Mouse (Mus musculus): Measurements from ENCODE around the gene Pomt2. TPM values are rescaled to one million over a fixed set of nuclear protein-coding genes. Genes with fewer than 3 reads are reported as not detected.

Pomt2 gene
- polyA plus RNA-seq, 1 experiment from 2014 or later: 21.6 TPM

DNA sequence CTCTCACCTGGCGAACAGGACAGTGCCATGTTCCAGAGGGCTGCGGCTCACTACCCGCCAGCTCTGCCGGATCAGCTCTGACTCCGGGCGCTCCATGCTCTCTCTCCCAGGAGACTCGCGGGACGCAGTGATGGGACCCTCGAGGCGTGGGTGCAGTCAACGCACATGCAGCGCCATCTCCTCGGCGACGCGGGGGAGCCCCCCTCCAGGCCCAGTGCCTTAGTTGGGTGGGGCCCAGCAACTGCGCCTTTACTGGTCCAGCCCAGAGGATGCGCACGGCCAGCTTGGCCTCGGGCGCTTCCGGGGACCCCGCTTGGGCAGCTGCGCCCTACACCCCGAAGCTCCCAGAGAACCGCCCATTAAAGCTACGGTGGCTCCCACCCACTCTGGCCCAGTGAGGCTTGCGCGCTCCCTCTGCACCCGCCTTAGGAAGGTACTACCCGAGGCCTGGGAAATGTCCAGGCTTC, 45.6 kb downstream of the Pomt2 start, which contains the start of gene Ngb:
Gene Ngb (minus strand): TSS at position 375 of the 467 bp plus-strand sequence.
- H3K36me3 ChIP-seq (ENCODE audit: insufficient read depth): no peaks in the 10 kb centered on the region
- H3K27ac ChIP-seq (ENCODE audit: low read depth): no peak within 1 kb of the TSS
- peak; percentile 70 for ATAC-seq (ENCODE audit: insufficient read depth)
- TF ChIP-seq CTCF (IDR thresholded peaks at IDR 0.05; ENCODE audit: low read depth): no peak
- peak within 1 kb of the TSS; percentile 54 for H3K4me2 ChIP-seq
- no peaks in the 10 kb centered on the region for H3K4me1 ChIP-seq (ENCODE audit: insufficient read depth)
- no peaks in the 10 kb centered on the region for H3K9me3 ChIP-seq (ENCODE audit: low read depth, low read length)
- H3K4me3 ChIP-seq (ENCODE audit: low read depth, low read length): peak within 1 kb of the TSS; percentile 29
- H3K9ac ChIP-seq: no peak within 1 kb of the TSS
- 4% methylated on average over 32 of the region's 32 CpGs for WGBS
- peaks cover 18% of the 10 kb centered on the region for H3K27me3 ChIP-seq (ENCODE audit: insufficient read depth, low read length)
- peak; percentile 24 for DNase-seq

DNA sequence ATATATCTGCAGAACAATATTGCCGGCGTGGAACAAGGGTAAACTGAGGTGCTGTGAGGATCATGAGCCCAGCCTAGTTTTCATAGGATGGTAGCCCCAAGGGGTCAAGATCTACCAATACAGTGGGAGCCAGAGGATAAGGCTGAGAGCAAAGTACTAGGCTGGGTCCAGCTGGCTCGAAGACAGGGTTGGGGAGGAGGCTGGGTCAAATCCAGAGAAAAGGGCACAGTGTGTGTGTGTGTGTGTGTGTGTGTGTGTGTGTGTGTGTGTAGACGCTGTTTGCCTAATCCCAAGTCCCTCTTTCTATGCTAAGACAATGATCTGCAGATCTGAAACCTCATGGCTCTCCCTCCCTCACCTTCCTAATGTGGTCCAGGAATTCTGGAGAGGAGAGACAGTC, 47.4 kb downstream of the Pomt2 start:
- no peak for DNase-seq
- Histone ChIP-seq H3K9me3 (ENCODE audit: low read depth, low read length) (no peaks in the 10 kb centered on the region), H3K4me1 (ENCODE audit: insufficient read depth) (no peaks in the 10 kb centered on the region), H3K27ac (ENCODE audit: low read depth) (no peak overlapping the region), H3K4me3 (ENCODE audit: low read depth, low read length) (no peak overlapping the region), H3K36me3 (ENCODE audit: insufficient read depth) (no peaks in the 10 kb centered on the region), H3K4me2 (no peak overlapping the region), H3K9ac (no peak overlapping the region), H3K27me3 (ENCODE audit: insufficient read depth, low read length) (peaks cover 18% of the 10 kb centered on the region)
- TF ChIP-seq CTCF (IDR thresholded peaks at IDR 0.05; ENCODE audit: low read depth): no peak
- 79% methylated on average over 4 of the region's 4 CpGs for WGBS
- ATAC-seq (ENCODE audit: insufficient read depth): no peak

DNA sequence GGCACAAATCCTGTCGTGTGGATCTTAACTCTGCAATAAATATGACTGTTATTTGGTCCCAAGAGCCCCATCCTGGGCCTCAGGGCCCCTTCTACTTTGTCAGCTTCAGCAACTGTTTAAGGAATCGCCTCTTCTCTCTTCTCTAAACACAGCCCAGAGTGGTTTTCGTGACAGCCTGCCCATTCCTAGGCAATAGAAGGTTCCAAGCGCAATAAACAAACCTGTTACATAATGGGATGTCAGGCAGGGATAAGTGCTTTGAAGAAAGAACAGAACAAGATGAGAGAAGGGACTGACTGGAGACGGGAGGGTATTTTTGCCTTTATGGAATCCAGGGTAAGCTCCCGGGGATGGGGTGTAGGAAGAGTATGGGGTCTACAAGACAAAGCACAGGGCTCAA, 54.1 kb downstream of the Pomt2 start:
- TF ChIP-seq CTCF (IDR thresholded peaks at IDR 0.05; ENCODE audit: low read depth): no peak
- H3K4me2 ChIP-seq: no peak overlapping the region
- H3K36me3 ChIP-seq (ENCODE audit: insufficient read depth): no peaks in the 10 kb centered on the region
- H3K27ac ChIP-seq (ENCODE audit: low read depth): no peak overlapping the region
- H3K9ac ChIP-seq: no peak overlapping the region
- H3K4me3 ChIP-seq (ENCODE audit: low read depth, low read length): no peak overlapping the region
- ATAC-seq (ENCODE audit: insufficient read depth) (no peak), DNase-seq (no peak)
- no peaks in the 10 kb centered on the region for H3K27me3 ChIP-seq (ENCODE audit: insufficient read depth, low read length)
- WGBS: 46% methylated on average over 6 of the region's 6 CpGs
- no peaks in the 10 kb centered on the region for H3K4me1 ChIP-seq (ENCODE audit: insufficient read depth)
- no peaks in the 10 kb centered on the region for H3K9me3 ChIP-seq (ENCODE audit: low read depth, low read length)

DNA sequence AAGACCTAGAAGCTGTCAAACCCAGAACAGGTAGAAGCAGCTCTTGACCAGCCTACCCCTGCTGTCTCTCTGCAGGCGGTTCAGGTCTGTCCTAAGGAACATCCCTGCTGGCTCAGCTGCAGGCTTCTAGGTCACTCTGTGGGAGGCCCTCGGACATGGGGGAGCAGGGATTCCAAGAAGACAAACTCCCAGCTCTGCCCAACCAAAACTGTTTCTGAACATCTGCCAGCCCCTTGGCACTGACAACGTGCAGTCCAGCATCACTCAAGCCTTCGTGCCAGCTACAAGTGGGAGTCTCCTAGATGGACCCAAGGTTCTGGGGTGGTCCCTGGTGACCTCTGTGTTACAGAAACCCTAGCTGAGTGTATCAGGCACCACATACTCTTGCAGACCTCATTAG, 54.5 kb downstream of the Pomt2 start:
- H3K27ac ChIP-seq (ENCODE audit: low read depth): no peak overlapping the region
- no peak for TF ChIP-seq CTCF (IDR thresholded peaks at IDR 0.05; ENCODE audit: low read depth)
- H3K4me1 ChIP-seq (ENCODE audit: insufficient read depth): no peaks in the 10 kb centered on the region
- ATAC-seq (ENCODE audit: insufficient read depth): peak; percentile 35
- H3K36me3 ChIP-seq (ENCODE audit: insufficient read depth): no peaks in the 10 kb centered on the region
- H3K9ac ChIP-seq: no peak overlapping the region
- WGBS: 69% methylated on average over 4 of the region's 4 CpGs
- peak; percentile 37 for DNase-seq
- H3K4me2 ChIP-seq: no peak overlapping the region
- H3K27me3 ChIP-seq (ENCODE audit: insufficient read depth, low read length): no peaks in the 10 kb centered on the region
- no peak overlapping the region for H3K4me3 ChIP-seq (ENCODE audit: low read depth, low read length)
- no peaks in the 10 kb centered on the region for H3K9me3 ChIP-seq (ENCODE audit: low read depth, low read length)

DNA sequence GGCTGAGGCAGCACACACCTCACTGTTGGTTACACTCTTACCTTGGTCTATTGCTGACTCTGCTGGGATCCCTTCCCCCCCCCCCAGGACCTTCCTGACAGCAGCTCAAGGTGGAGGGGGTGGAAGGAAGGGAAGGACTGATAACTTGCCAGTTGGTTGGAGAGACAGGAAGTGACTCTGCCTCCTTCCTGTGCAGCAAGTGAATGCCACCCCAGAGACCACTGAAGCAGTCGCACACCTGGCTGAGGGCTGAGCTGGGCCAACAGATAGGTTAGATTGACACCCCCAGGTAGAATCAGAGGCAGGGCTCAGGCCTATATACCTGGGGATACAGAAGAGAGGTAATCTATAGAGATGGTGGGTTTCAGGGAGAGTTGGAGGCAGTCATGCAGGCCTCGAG, 55.9 kb downstream of the Pomt2 start:
- WGBS: 74% methylated on average over 2 of the region's 2 CpGs
- Histone ChIP-seq H3K36me3 (ENCODE audit: insufficient read depth) (no peaks in the 10 kb centered on the region), H3K27me3 (ENCODE audit: insufficient read depth, low read length) (no peaks in the 10 kb centered on the region), H3K4me1 (ENCODE audit: insufficient read depth) (no peaks in the 10 kb centered on the region), H3K27ac (ENCODE audit: low read depth) (no peak overlapping the region), H3K4me3 (ENCODE audit: low read depth, low read length) (no peak overlapping the region), H3K9me3 (ENCODE audit: low read depth, low read length) (no peaks in the 10 kb centered on the region), H3K9ac (no peak overlapping the region), H3K4me2 (no peak overlapping the region)
- ATAC-seq (ENCODE audit: insufficient read depth) (no peak), DNase-seq (no peak)
- no peak for TF ChIP-seq CTCF (IDR thresholded peaks at IDR 0.05; ENCODE audit: low read depth)

DNA sequence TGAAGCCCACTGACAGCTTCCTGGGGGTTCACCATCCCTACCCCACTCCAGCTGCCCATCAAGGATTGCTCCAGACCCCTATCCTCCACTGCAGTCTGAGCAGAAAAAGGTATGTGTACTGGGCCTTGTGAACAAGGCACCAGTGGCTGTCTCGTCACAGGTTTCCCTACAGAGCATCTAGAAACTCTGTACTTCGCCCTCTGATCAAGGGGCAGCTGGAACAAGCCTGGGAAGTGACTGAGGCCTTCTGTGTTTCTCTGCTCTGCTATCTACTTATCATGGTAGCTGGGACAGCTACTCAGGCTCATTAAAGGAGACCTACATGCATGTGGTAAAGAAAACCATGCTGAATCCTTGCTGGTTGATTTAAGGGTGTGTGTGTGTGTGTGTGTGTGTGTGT, 58.1 kb downstream of the Pomt2 start:
- WGBS: 58% methylated on average over 2 of the region's 2 CpGs
- Histone ChIP-seq H3K9ac (no peak overlapping the region), H3K4me2 (no peak overlapping the region), H3K36me3 (ENCODE audit: insufficient read depth) (no peaks in the 10 kb centered on the region), H3K27me3 (ENCODE audit: insufficient read depth, low read length) (no peaks in the 10 kb centered on the region), H3K9me3 (ENCODE audit: low read depth, low read length) (no peaks in the 10 kb centered on the region), H3K4me1 (ENCODE audit: insufficient read depth) (no peaks in the 10 kb centered on the region), H3K27ac (ENCODE audit: low read depth) (no peak overlapping the region), H3K4me3 (ENCODE audit: low read depth, low read length) (no peak overlapping the region)
- DNase-seq (no peak), ATAC-seq (ENCODE audit: insufficient read depth) (no peak)
- TF ChIP-seq CTCF (IDR thresholded peaks at IDR 0.05; ENCODE audit: low read depth): no peak

DNA sequence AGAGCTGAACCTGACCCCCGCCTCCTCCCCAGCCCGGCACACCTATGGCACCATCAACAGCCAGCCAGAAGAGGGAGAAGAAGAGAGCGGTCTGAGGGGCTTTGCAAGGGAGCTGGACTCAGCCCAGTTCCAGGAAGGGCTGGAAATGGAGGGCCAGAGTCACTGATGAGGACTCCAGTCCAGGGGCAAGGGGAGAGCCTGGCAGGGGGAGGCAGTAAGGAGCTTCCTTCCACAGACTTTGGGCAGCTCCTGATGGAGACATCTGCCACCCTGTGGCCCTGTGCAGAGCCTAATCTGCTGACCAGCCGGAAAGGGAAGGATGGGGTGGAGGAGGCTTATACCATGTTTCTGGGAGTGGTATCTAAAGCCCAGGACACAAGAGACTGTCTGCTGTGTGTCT, 58.5 kb downstream of the Pomt2 start:
- Histone ChIP-seq H3K27me3 (ENCODE audit: insufficient read depth, low read length) (no peaks in the 10 kb centered on the region), H3K4me2 (no peak overlapping the region), H3K36me3 (ENCODE audit: insufficient read depth) (no peaks in the 10 kb centered on the region), H3K4me3 (ENCODE audit: low read depth, low read length) (no peak overlapping the region), H3K9ac (no peak overlapping the region), H3K27ac (ENCODE audit: low read depth) (no peak overlapping the region), H3K9me3 (ENCODE audit: low read depth, low read length) (no peaks in the 10 kb centered on the region), H3K4me1 (ENCODE audit: insufficient read depth) (no peaks in the 10 kb centered on the region)
- DNase-seq (no peak), ATAC-seq (ENCODE audit: insufficient read depth) (no peak)
- TF ChIP-seq CTCF (IDR thresholded peaks at IDR 0.05; ENCODE audit: low read depth): no peak
- WGBS: 59% methylated on average over 4 of the region's 4 CpGs

DNA sequence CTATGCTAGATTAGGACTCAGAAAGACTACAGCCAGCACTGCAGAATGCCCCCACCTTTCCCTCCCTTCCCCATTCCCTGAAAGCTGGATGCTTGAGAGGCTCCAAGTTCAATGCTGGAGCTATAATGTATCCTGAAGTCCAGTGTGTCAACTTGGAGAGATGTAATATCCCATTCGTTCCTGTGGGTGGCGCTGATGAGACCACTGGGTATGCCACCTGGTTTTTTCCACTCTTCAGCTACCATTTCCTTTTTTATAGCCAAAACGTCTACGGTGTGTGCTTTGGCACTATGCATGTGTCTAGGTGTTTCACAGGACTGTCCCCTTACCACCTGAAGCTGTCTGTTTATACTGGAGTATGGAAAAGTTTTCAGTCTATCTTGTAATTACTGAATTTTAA, 59.4 kb downstream of the Pomt2 start:
- Histone ChIP-seq H3K27me3 (ENCODE audit: insufficient read depth, low read length) (no peaks in the 10 kb centered on the region), H3K4me2 (no peak overlapping the region), H3K27ac (ENCODE audit: low read depth) (no peak overlapping the region), H3K4me1 (ENCODE audit: insufficient read depth) (no peaks in the 10 kb centered on the region), H3K9me3 (ENCODE audit: low read depth, low read length) (no peaks in the 10 kb centered on the region), H3K9ac (no peak overlapping the region), H3K4me3 (ENCODE audit: low read depth, low read length) (no peak overlapping the region), H3K36me3 (ENCODE audit: insufficient read depth) (no peaks in the 10 kb centered on the region)
- peak; percentile 34 for TF ChIP-seq CTCF (IDR thresholded peaks at IDR 0.05; ENCODE audit: low read depth)
- DNase-seq (no peak), ATAC-seq (ENCODE audit: insufficient read depth) (no peak)
- WGBS: 41% methylated on average over 4 of the region's 4 CpGs

Data from lung, embryonic 14.5 days (tissue).